ENCODE assay signal across 9 mouse cellular contexts in the genomic region with DNA sequence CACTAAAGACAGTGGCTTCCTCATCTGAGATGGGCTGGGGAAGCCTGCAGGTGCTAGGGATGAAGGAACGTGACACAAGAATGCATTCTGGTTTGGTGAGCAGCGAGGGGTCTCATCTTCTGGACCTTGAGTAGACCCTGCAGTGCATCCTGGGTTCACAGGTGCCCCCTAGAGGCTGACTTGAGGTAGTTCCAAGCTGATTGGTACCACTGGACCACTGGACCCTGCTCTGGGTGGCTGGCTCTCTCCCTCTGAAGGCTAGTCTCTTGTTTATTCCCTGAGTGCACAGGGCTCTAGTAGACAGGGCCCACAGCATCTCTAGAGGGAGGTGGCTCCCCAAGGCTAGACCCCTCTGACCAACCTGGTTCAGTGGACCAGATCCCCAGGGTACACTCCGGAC. TPM values are rescaled to one million over a fixed set of nuclear protein-coding genes. Genes with fewer than 3 reads are reported as not detected.
DNase-seq lines count a peak whose midpoint lies in the region; ATAC-seq and TF ChIP-seq lines count a peak whose summit lies in the region.
"Had no signal": no experiment of that assay in that cellular context is flagged by ENCODE, and none has a peak within 500 bp of the region (broad histone marks: within the 10 kb centered on the region; RNA-seq: fewer than 3 reads in every experiment).

No protein-coding gene starts in this region.

- peaks cover 62% of the 10 kb centered on the region for H3K4me1 ChIP-seq in heart, embryonic 12.5 days (replicated peaks)
- H3K4me1 ChIP-seq in neural tube, embryonic 12.5 days = peaks cover 52% of the 10 kb centered on the region
- peaks cover 55% of the 10 kb centered on the region for H3K4me1 ChIP-seq in neural tube, embryonic 15.5 days
- H3K4me1 ChIP-seq in heart, postnatal 0 days (ENCODE audit: control insufficient read depth, insufficient read depth) = peaks cover 19% of the 10 kb centered on the region; the same call in 1 of the 2 replicates

- no peaks in the 10 kb centered on the region for H3K9me3 ChIP-seq in heart, embryonic 12.5 days (replicated peaks)
- H3K9me3 ChIP-seq in neural tube, embryonic 12.5 days = no peaks in the 10 kb centered on the region
- H3K9me3 ChIP-seq in neural tube, embryonic 15.5 days (replicated peaks) = no peaks in the 10 kb centered on the region
- H3K9me3 ChIP-seq in heart, postnatal 0 days (replicated peaks; ENCODE audit: control insufficient read depth, low read length) = no peaks in the 10 kb centered on the region

- H3K4me3 ChIP-seq in heart, embryonic 12.5 days = no peak overlapping the region
- H3K4me3 ChIP-seq in neural tube, embryonic 12.5 days = no peak overlapping the region
- no peak overlapping the region for H3K4me3 ChIP-seq in neural tube, embryonic 15.5 days (replicated peaks)
- no peak overlapping the region for H3K4me3 ChIP-seq in heart, postnatal 0 days (ENCODE audit: low read depth, low read length)

- intact Hi-C loops in heart, postnatal 14 days (cut with DNase I) = no loop called here
- intact Hi-C loops in gastrocnemius, postnatal 14 days (cut with DNase I; ENCODE audit: low total_unique reads) = no loop called here

- no peak overlapping the region for H3K4me2 ChIP-seq in heart, embryonic 12.5 days
- 0 out of 2 replicates have a peak overlapping the region, but pooled peaks have one; percentile 2 for H3K4me2 ChIP-seq in neural tube, embryonic 12.5 days (replicated peaks)
- H3K4me2 ChIP-seq in neural tube, embryonic 15.5 days = no peak overlapping the region
- H3K4me2 ChIP-seq in heart, postnatal 0 days (ENCODE audit: low read depth, low read length) = no peak overlapping the region

- no peaks in the 10 kb centered on the region for H3K36me3 ChIP-seq in heart, embryonic 12.5 days
- H3K36me3 ChIP-seq in neural tube, embryonic 12.5 days = no peaks in the 10 kb centered on the region
- H3K36me3 ChIP-seq in neural tube, embryonic 15.5 days = no peaks in the 10 kb centered on the region
- no peaks in the 10 kb centered on the region for H3K36me3 ChIP-seq in heart, postnatal 0 days (replicated peaks; ENCODE audit: control insufficient read depth, insufficient read depth, low read length)

- no peak for TF ChIP-seq EP300 in heart, postnatal 0 days (IDR thresholded peaks at IDR 0.05; ENCODE audit: low read depth)

- no peak for DNase-seq in heart, postnatal 14 days
- DNase-seq in heart, postnatal 0 days (ENCODE audit: low spot score) = no peak
- DNase-seq in thymus, postnatal 36 days = peak; percentile 21 to 30
- DNase-seq in gastrocnemius, postnatal 14 days = no peak
- no peak for DNase-seq in frontal cortex, postnatal 36 days (ENCODE audit: low spot score in 2 of 2)
- DNase-seq: layer of hippocampus, adult 9-11 months had no signal

- WGBS in heart, embryonic 12.5 days = 52% methylated on average over 3 of the region's 3 CpGs
- 68% methylated on average over 3 of the region's 3 CpGs for WGBS in neural tube, embryonic 12.5 days
- WGBS in neural tube, embryonic 15.5 days = 69% methylated on average over 3 of the region's 3 CpGs
- WGBS in heart, postnatal 0 days = 77% methylated on average over 3 of the region's 3 CpGs

- H3K9ac ChIP-seq in heart, embryonic 12.5 days = no peak overlapping the region
- no peak overlapping the region for H3K9ac ChIP-seq in neural tube, embryonic 12.5 days
- H3K9ac ChIP-seq in neural tube, embryonic 15.5 days (replicated peaks) = no peak overlapping the region
- H3K9ac ChIP-seq in heart, postnatal 0 days (replicated peaks; ENCODE audit: low read depth, low read length) = no peak overlapping the region

- TF ChIP-seq CTCF in heart, postnatal 0 days (IDR thresholded peaks at IDR 0.05; ENCODE audit: low read depth) = peak; percentile 46

- no peak for ATAC-seq in heart, embryonic 12.5 days (ENCODE audit: insufficient number of reproducible peaks, low FRiP score)
- no peak for ATAC-seq in neural tube, embryonic 12.5 days (ENCODE audit: low FRiP score, low read depth)
- ATAC-seq in neural tube, embryonic 15.5 days (ENCODE audit: low FRiP score) = no peak
- ATAC-seq in heart, postnatal 0 days (ENCODE audit: insufficient read depth, low read depth) = no peak

- peaks cover 4% of the 10 kb centered on the region; the same call in 1 of the 2 replicates for H3K27me3 ChIP-seq in heart, embryonic 12.5 days (replicated peaks)
- 0 out of 2 replicates have a peak, but pooled peaks cover 5% of the 10 kb centered on the region for H3K27me3 ChIP-seq in neural tube, embryonic 12.5 days (replicated peaks)
- no peaks in the 10 kb centered on the region for H3K27me3 ChIP-seq in neural tube, embryonic 15.5 days (replicated peaks)
- 0 out of 2 replicates have a peak, but pooled peaks cover 12% of the 10 kb centered on the region for H3K27me3 ChIP-seq in heart, postnatal 0 days (ENCODE audit: control insufficient read depth, insufficient read depth, low read length)

- H3K27ac ChIP-seq in heart, embryonic 12.5 days (ENCODE audit: poor library complexity, severe bottlenecking) = 0 out of 2 replicates have a peak overlapping the region, but pooled peaks have one; percentile 33
- H3K27ac ChIP-seq in neural tube, embryonic 12.5 days = no peak overlapping the region
- H3K27ac ChIP-seq in neural tube, embryonic 15.5 days (replicated peaks) = no peak overlapping the region
- no peak overlapping the region for H3K27ac ChIP-seq in heart, postnatal 0 days (ENCODE audit: low read depth)

RNA-seq across cellular contexts. Expression of gene Pxylp1, which starts 6.7 kb away (rescaled TPM):
- polyA plus RNA-seq in heart, embryonic 12.5 days (2016; fragmentation: Nextera tagmentation; extraction: Ambion mirVana) = 36.9 and 37.3 TPM in 2 replicates
- total RNA-seq in heart, postnatal 14 days (2021) = 10 to 100 TPM; 17.4 to 20.9 TPM
- 41.2 and 42.6 TPM in 2 replicates for polyA plus RNA-seq in neural tube, embryonic 12.5 days (2016; fragmentation: Nextera tagmentation; extraction: Ambion mirVana)
- 24.8 and 25.6 TPM in 2 replicates for polyA plus RNA-seq in neural tube, embryonic 15.5 days (2015; fragmentation: Nextera tagmentation; extraction: Ambion mirVana)
- total RNA-seq in heart, postnatal 0 days (2014; rRNA removed; ENCODE audit: low replicate concordance) = 27.3 and 89.9 TPM in 2 replicates
- 12.8 and 14.4 TPM in 2 replicates for polyA plus RNA-seq in heart, postnatal 0 days (2015; fragmentation: Nextera tagmentation; extraction: Ambion mirVana)
- total RNA-seq in gastrocnemius, postnatal 14 days (2021) = 1 to 10 TPM; 2.2 to 2.4 TPM

Comparison
In these comparisons a context has a peak if more than half of its experiments do, and no peak if none do; other contexts are left out.
1. DNase-seq: peak in thymus, postnatal 36 days (2 of 2); none in heart, postnatal 14 days (0 of 2), heart, postnatal 0 days (single experiment), gastrocnemius, postnatal 14 days (single experiment) and frontal cortex, postnatal 36 days (0 of 2).